Mouse (Mus musculus) lung, postnatal 0 days (tissue): ENCODE data around the gene Thra.

ENCODE experiments used
- CTCF ChIP-seq: IDR thresholded peaks from 2 replicates; pipeline ENCODE4 v1.5.1; 2016; ENCODE audit warnings: antibody characterized with exemption, mild to moderate bottlenecking
- EP300 ChIP-seq: IDR thresholded peaks from 2 replicates; pipeline ENCODE4 v1.6.1; 2016; ENCODE audit warnings: antibody characterized with exemption, mild to moderate bottlenecking, control low read depth

- TF ChIP-seq CTCF, result peak; percentile 32
- no peak for TF ChIP-seq EP300
These were observed 34.3 kb downstream of the Thra start, which contains the start of gene Nr1d1 for GRCm38 (mm10) chr11:98774582-98775347.
